Mouse (Mus musculus): ENCODE results near the gene Gm20458. TPM values are rescaled to one million over a fixed set of nuclear protein-coding genes. Genes with fewer than 3 reads are reported as not detected.

Gm20458 gene
- total and polyA plus RNA-seq, 2 experiments from 2014 or later, result 6.9 to 15.0 TPM

DNA sequence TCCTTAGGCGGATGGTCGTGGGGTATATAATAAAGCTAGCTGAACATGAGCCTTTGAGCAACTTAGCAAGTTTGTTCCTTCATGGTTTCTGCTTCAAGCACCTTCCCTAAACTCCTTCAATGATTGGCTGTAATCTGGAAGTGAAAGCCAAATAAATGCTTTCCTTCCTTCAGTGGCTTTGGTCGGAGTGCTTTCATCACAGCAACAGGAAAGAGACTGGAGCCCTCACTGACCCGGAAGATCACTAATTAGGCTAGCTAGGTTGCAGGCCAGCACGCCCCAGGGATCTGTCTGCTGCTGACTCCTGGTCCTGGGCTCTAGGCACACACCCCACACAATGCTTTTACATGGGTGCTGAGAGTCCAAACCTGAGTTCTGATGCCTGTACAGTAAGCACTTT, 67.8 kb downstream of the Gm20458 start:
- TF ChIP-seq CTCF (IDR thresholded peaks at IDR 0.05), result no peak
- Histone ChIP-seq H3K36me3 (ENCODE audit: insufficient read depth, low read length) (no peaks in the 10 kb centered on the region), H3K27ac (ENCODE audit: low read depth, low read length) (no peak overlapping the region), H3K9me3 (ENCODE audit: low read length) (no peaks in the 10 kb centered on the region), H3K4me3 (ENCODE audit: low read depth, low read length) (no peak overlapping the region), H3K9ac (replicated peaks; ENCODE audit: low read length, poor library complexity, severe bottlenecking) (no peak overlapping the region), H3K27me3 (ENCODE audit: insufficient read depth, low read length) (no peaks in the 10 kb centered on the region), H3K4me2 (ENCODE audit: low read depth, low read length, poor library complexity, severe bottlenecking) (no peak overlapping the region), H3K4me1 (ENCODE audit: insufficient read depth, low read length) (no peaks in the 10 kb centered on the region)
- DNase-seq (ENCODE audit: low spot score) (no peak), ATAC-seq (ENCODE audit: low FRiP score) (no peak)
- WGBS, result 71% methylated on average over 5 of the region's 5 CpGs

DNA sequence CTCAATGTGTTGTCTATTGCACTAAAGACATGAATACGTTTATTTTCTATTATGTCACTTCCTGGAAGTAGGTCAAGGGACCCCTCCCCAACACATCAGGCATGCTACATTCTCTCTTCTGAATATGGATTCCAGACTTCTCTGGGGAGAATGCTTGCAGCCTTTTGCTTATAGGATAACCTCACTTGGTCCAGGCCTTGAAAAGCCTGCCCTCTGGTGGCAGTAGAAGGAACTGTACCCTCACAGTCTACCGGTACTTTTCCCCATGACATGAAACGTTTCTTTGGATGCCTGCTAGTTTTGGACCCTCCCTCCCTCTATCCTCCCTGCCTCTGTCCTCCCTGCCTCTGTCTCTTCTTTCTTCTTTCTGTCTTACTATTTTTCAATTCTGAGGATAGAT, 70.4 kb downstream of the Gm20458 start:
- H3K9me3 ChIP-seq (ENCODE audit: low read length), result no peaks in the 10 kb centered on the region
- no peaks in the 10 kb centered on the region for H3K4me1 ChIP-seq (ENCODE audit: insufficient read depth, low read length)
- 8% methylated on average over 3 of the region's 3 CpGs for WGBS
- H3K27me3 ChIP-seq (ENCODE audit: insufficient read depth, low read length), result no peaks in the 10 kb centered on the region
- no peaks in the 10 kb centered on the region for H3K36me3 ChIP-seq (ENCODE audit: insufficient read depth, low read length)
- no peak overlapping the region for H3K27ac ChIP-seq (ENCODE audit: low read depth, low read length)
- DNase-seq (ENCODE audit: low spot score), result peak; percentile 82
- peak; percentile 94 for TF ChIP-seq CTCF (IDR thresholded peaks at IDR 0.05)
- H3K9ac ChIP-seq (replicated peaks; ENCODE audit: low read length, poor library complexity, severe bottlenecking), result no peak overlapping the region
- no peak overlapping the region for H3K4me2 ChIP-seq (ENCODE audit: low read depth, low read length, poor library complexity, severe bottlenecking)
- 0 out of 2 replicates have a peak, but pooled peaks have one; percentile 62 for ATAC-seq (ENCODE audit: low FRiP score)
- no peak overlapping the region for H3K4me3 ChIP-seq (ENCODE audit: low read depth, low read length)

GRCm38 (mm10) chr2:164534315-164534714, 73.5 kb downstream of the Gm20458 start:
- 77% methylated on average over 10 of the region's 10 CpGs for WGBS
- Histone ChIP-seq H3K4me1 (ENCODE audit: insufficient read depth, low read length) (no peaks in the 10 kb centered on the region), H3K4me2 (ENCODE audit: low read depth, low read length, poor library complexity, severe bottlenecking) (no peak overlapping the region), H3K9ac (replicated peaks; ENCODE audit: low read length, poor library complexity, severe bottlenecking) (no peak overlapping the region), H3K27ac (ENCODE audit: low read depth, low read length) (no peak overlapping the region), H3K4me3 (ENCODE audit: low read depth, low read length) (no peak overlapping the region), H3K9me3 (ENCODE audit: low read length) (no peaks in the 10 kb centered on the region), H3K36me3 (ENCODE audit: insufficient read depth, low read length) (no peaks in the 10 kb centered on the region), H3K27me3 (ENCODE audit: insufficient read depth, low read length) (no peaks in the 10 kb centered on the region)
- no peak for DNase-seq (ENCODE audit: low spot score)
- no peak for ATAC-seq (ENCODE audit: low FRiP score)
- no peak for TF ChIP-seq CTCF (IDR thresholded peaks at IDR 0.05)

DNA sequence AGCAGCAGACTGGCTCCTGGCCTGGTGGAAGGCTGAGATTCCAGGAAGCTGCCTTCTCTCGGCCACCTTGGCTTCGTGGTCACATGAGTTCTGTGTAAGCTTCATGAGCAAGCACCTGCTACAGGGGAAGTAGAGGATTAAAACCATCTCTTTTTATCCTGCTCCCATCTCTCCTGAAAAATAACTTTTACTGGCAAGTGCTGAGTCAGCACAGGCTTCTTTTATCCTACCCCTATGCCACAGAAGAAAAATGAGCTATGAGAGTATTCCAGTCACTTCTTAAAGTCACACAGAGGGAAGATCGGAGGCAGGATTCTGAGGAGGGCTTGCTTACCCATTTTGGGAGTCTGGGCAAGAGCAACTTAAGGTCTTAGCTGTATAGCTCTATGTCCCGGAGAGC, 76.2 kb downstream of the Gm20458 start:
- no peaks in the 10 kb centered on the region for H3K4me1 ChIP-seq (ENCODE audit: insufficient read depth, low read length)
- WGBS, result 85% methylated on average over 4 of the region's 4 CpGs
- ATAC-seq (ENCODE audit: low FRiP score), result no peak
- no peak overlapping the region for H3K4me3 ChIP-seq (ENCODE audit: low read depth, low read length)
- H3K27ac ChIP-seq (ENCODE audit: low read depth, low read length), result no peak overlapping the region
- H3K9ac ChIP-seq (replicated peaks; ENCODE audit: low read length, poor library complexity, severe bottlenecking), result no peak overlapping the region
- DNase-seq (ENCODE audit: low spot score), result no peak
- H3K36me3 ChIP-seq (ENCODE audit: insufficient read depth, low read length), result no peaks in the 10 kb centered on the region
- H3K9me3 ChIP-seq (ENCODE audit: low read length), result no peaks in the 10 kb centered on the region
- no peaks in the 10 kb centered on the region for H3K27me3 ChIP-seq (ENCODE audit: insufficient read depth, low read length)
- TF ChIP-seq CTCF (IDR thresholded peaks at IDR 0.05), result no peak
- no peak overlapping the region for H3K4me2 ChIP-seq (ENCODE audit: low read depth, low read length, poor library complexity, severe bottlenecking)

Other genes with a start within 250 kb of the Gm20458 start
- gene Wfdc15b, start 239.3 kb upstream of the Gm20458 start, total RNA-seq (2014; rRNA removed), result not detected in 2 replicates
- gene Wfdc15b, start 239.3 kb upstream of the Gm20458 start, polyA plus RNA-seq (2015; fragmentation: Nextera tagmentation; extraction: Ambion mirVana), result not detected in 2 replicates
- not detected in 2 replicates for gene Svs2, start 222.5 kb upstream of the Gm20458 start, total RNA-seq (2014; rRNA removed)
- gene Svs2, start 222.5 kb upstream of the Gm20458 start, polyA plus RNA-seq (2015; fragmentation: Nextera tagmentation; extraction: Ambion mirVana), result not detected in 2 replicates
- gene Svs3b, start 204.3 kb upstream of the Gm20458 start, total RNA-seq (2014; rRNA removed), result not detected in 2 replicates
- gene Svs3b, start 204.3 kb upstream of the Gm20458 start, polyA plus RNA-seq (2015; fragmentation: Nextera tagmentation; extraction: Ambion mirVana), result not detected in 2 replicates
- not detected in 2 replicates for gene Svs4, start 182.5 kb upstream of the Gm20458 start, total RNA-seq (2014; rRNA removed)
- not detected in 2 replicates for gene Svs4, start 182.5 kb upstream of the Gm20458 start, polyA plus RNA-seq (2015; fragmentation: Nextera tagmentation; extraction: Ambion mirVana)
- gene Svs3a, start 171.7 kb upstream of the Gm20458 start, total RNA-seq (2014; rRNA removed), result not detected in 2 replicates
- not detected in 2 replicates for gene Svs3a, start 171.7 kb upstream of the Gm20458 start, polyA plus RNA-seq (2015; fragmentation: Nextera tagmentation; extraction: Ambion mirVana)
- not detected in 2 replicates for gene Svs6, start 144.2 kb upstream of the Gm20458 start, total RNA-seq (2014; rRNA removed)
- not detected in 2 replicates for gene Svs6, start 144.2 kb upstream of the Gm20458 start, polyA plus RNA-seq (2015; fragmentation: Nextera tagmentation; extraction: Ambion mirVana)
- gene Svs5, start 128.2 kb upstream of the Gm20458 start, total RNA-seq (2014; rRNA removed), result not detected in 2 replicates
- gene Svs5, start 128.2 kb upstream of the Gm20458 start, polyA plus RNA-seq (2015; fragmentation: Nextera tagmentation; extraction: Ambion mirVana), result not detected in 2 replicates
- not detected in 2 replicates for gene Slpi, start 71.9 kb upstream of the Gm20458 start, total RNA-seq (2014; rRNA removed)
- gene Slpi, start 71.9 kb upstream of the Gm20458 start, polyA plus RNA-seq (2015; fragmentation: Nextera tagmentation; extraction: Ambion mirVana), result 0.27 and 0.36 TPM in 2 replicates
- 0.77 TPM in 1 of 2 replicates, not detected in the other for gene Rbpjl, start 57.8 kb upstream of the Gm20458 start, total RNA-seq (2014; rRNA removed)
- 0.04 TPM in 1 of 2 replicates, not detected in the other for gene Rbpjl, start 57.8 kb upstream of the Gm20458 start, polyA plus RNA-seq (2015; fragmentation: Nextera tagmentation; extraction: Ambion mirVana)
- 1.9 and 2.0 TPM in 2 replicates for gene Matn4, start 55.8 kb upstream of the Gm20458 start, total RNA-seq (2014; rRNA removed)
- gene Matn4, start 55.8 kb upstream of the Gm20458 start, polyA plus RNA-seq (2015; fragmentation: Nextera tagmentation; extraction: Ambion mirVana), result 1.9 and 2.1 TPM in 2 replicates
- gene Sdc4, start 17.1 kb upstream of the Gm20458 start, total RNA-seq (2014; rRNA removed), result 13.8 and 20.3 TPM in 2 replicates
- gene Sdc4, start 17.1 kb upstream of the Gm20458 start, polyA plus RNA-seq (2015; fragmentation: Nextera tagmentation; extraction: Ambion mirVana), result 18.3 and 19.3 TPM in 2 replicates
- 194 and 206 TPM in 2 replicates for gene Sys1, start 4.0 kb upstream of the Gm20458 start, total RNA-seq (2014; rRNA removed)
- gene Sys1, start 4.0 kb upstream of the Gm20458 start, polyA plus RNA-seq (2015; fragmentation: Nextera tagmentation; extraction: Ambion mirVana), result 103 and 108 TPM in 2 replicates
- not detected in 2 replicates for gene Trp53tg5, start 12.8 kb downstream of the Gm20458 start, total RNA-seq (2014; rRNA removed)
- not detected in 2 replicates for gene Trp53tg5, start 12.8 kb downstream of the Gm20458 start, polyA plus RNA-seq (2015; fragmentation: Nextera tagmentation; extraction: Ambion mirVana)
- 21.1 and 26.7 TPM in 2 replicates for gene Dbndd2, start 25.1 kb downstream of the Gm20458 start, total RNA-seq (2014; rRNA removed)
- 24.8 and 25.4 TPM in 2 replicates for gene Dbndd2, start 25.1 kb downstream of the Gm20458 start, polyA plus RNA-seq (2015; fragmentation: Nextera tagmentation; extraction: Ambion mirVana)
- 117 and 126 TPM in 2 replicates for gene Pigt, start 36.6 kb downstream of the Gm20458 start, total RNA-seq (2014; rRNA removed)
- gene Pigt, start 36.6 kb downstream of the Gm20458 start, polyA plus RNA-seq (2015; fragmentation: Nextera tagmentation; extraction: Ambion mirVana), result 121 and 126 TPM in 2 replicates
- 0.38 and 0.52 TPM in 2 replicates for gene Wfdc2, start 101.4 kb downstream of the Gm20458 start, total RNA-seq (2014; rRNA removed)
- 1.5 and 1.9 TPM in 2 replicates for gene Wfdc2, start 101.4 kb downstream of the Gm20458 start, polyA plus RNA-seq (2015; fragmentation: Nextera tagmentation; extraction: Ambion mirVana)
- gene Spint3, start 112.5 kb downstream of the Gm20458 start, total RNA-seq (2014; rRNA removed), result not detected in 2 replicates
- not detected in 2 replicates for gene Spint3, start 112.5 kb downstream of the Gm20458 start, polyA plus RNA-seq (2015; fragmentation: Nextera tagmentation; extraction: Ambion mirVana)
- gene Wfdc6a, start 124.5 kb downstream of the Gm20458 start, total RNA-seq (2014; rRNA removed), result not detected in 2 replicates
- gene Wfdc6a, start 124.5 kb downstream of the Gm20458 start, polyA plus RNA-seq (2015; fragmentation: Nextera tagmentation; extraction: Ambion mirVana), result not detected in 2 replicates
- not detected in 2 replicates for gene Eppin, start 132.6 kb downstream of the Gm20458 start, total RNA-seq (2014; rRNA removed)
- gene Eppin, start 132.6 kb downstream of the Gm20458 start, polyA plus RNA-seq (2015; fragmentation: Nextera tagmentation; extraction: Ambion mirVana), result not detected in 2 replicates
- gene Wfdc6b, start 152.6 kb downstream of the Gm20458 start, total RNA-seq (2014; rRNA removed), result not detected in 2 replicates
- not detected in 2 replicates for gene Wfdc6b, start 152.6 kb downstream of the Gm20458 start, polyA plus RNA-seq (2015; fragmentation: Nextera tagmentation; extraction: Ambion mirVana)
- 0.28 TPM in 1 of 2 replicates, not detected in the other for gene Wfdc8, start 152.7 kb downstream of the Gm20458 start, total RNA-seq (2014; rRNA removed)
- not detected in 2 replicates for gene Wfdc8, start 152.7 kb downstream of the Gm20458 start, polyA plus RNA-seq (2015; fragmentation: Nextera tagmentation; extraction: Ambion mirVana)
- not detected in 2 replicates for gene Wfdc16, start 177.8 kb downstream of the Gm20458 start, total RNA-seq (2014; rRNA removed)
- not detected in 2 replicates for gene Wfdc16, start 177.8 kb downstream of the Gm20458 start, polyA plus RNA-seq (2015; fragmentation: Nextera tagmentation; extraction: Ambion mirVana)
- 3.5 TPM in 1 of 2 replicates, not detected in the other for gene Wfdc10, start 195.1 kb downstream of the Gm20458 start, total RNA-seq (2014; rRNA removed)
- 0.38 and 0.42 TPM in 2 replicates for gene Wfdc10, start 195.1 kb downstream of the Gm20458 start, polyA plus RNA-seq (2015; fragmentation: Nextera tagmentation; extraction: Ambion mirVana)
- not detected in 2 replicates for gene Wfdc9, start 195.6 kb downstream of the Gm20458 start, total RNA-seq (2014; rRNA removed)
- not detected in 2 replicates for gene Wfdc9, start 195.6 kb downstream of the Gm20458 start, polyA plus RNA-seq (2015; fragmentation: Nextera tagmentation; extraction: Ambion mirVana)
- not detected in 2 replicates for gene Wfdc11, start 213.1 kb downstream of the Gm20458 start, total RNA-seq (2014; rRNA removed)
- not detected in 2 replicates for gene Wfdc11, start 213.1 kb downstream of the Gm20458 start, polyA plus RNA-seq (2015; fragmentation: Nextera tagmentation; extraction: Ambion mirVana)
- not detected in 2 replicates for gene Wfdc13, start 224.1 kb downstream of the Gm20458 start, total RNA-seq (2014; rRNA removed)
- not detected in 2 replicates for gene Wfdc13, start 224.1 kb downstream of the Gm20458 start, polyA plus RNA-seq (2015; fragmentation: Nextera tagmentation; extraction: Ambion mirVana)
- not detected in 2 replicates for gene Spint4, start 237.5 kb downstream of the Gm20458 start, total RNA-seq (2014; rRNA removed)
- not detected in 2 replicates for gene Spint4, start 237.5 kb downstream of the Gm20458 start, polyA plus RNA-seq (2015; fragmentation: Nextera tagmentation; extraction: Ambion mirVana)